20 mouse cellular contexts compared by ENCODE assay signal in the genomic region with DNA sequence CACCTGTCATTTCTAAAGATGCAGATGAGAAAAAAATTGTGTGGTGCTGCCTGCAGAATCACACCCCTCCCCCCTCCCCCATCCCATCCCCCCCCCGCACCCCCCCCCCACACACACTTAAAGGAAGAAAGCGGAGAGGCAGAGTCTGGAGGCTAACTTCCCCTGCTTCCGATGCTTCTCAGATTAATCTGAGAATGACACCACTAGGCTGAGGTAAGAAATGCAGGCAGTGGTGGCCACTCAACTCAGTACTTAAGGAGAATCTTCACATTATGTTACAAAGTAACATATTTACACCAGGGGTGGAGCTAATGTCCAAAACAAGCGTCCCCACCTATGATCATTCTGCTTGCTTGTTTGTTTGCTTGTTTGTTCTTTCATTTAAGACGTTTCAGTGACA.
DNase-seq lines count a peak whose midpoint lies in the region; ATAC-seq and TF ChIP-seq lines count a peak whose summit lies in the region.
"Had no signal": no experiment of that assay in that cellular context is flagged by ENCODE, and none has a peak within 500 bp of the region (broad histone marks: within the 10 kb centered on the region; RNA-seq: fewer than 3 reads in every experiment).

No protein-coding gene starts in this region.

- no peak overlapping the region for H3K27ac ChIP-seq in forebrain, postnatal 0 days (ENCODE audit: low read depth, low read length)
- H3K27ac ChIP-seq in forebrain, embryonic 12.5 days = no peak overlapping the region
- no peak overlapping the region for H3K27ac ChIP-seq in midbrain, embryonic 14.5 days (replicated peaks; ENCODE audit: low read depth, low read length)
- no peak overlapping the region for H3K27ac ChIP-seq in midbrain, embryonic 15.5 days
- H3K27ac ChIP-seq: embryonic facial prominence, embryonic 13.5 days; forebrain, embryonic 10.5 days; liver, embryonic 12.5 days had no signal

- H3K4me1 ChIP-seq in forebrain, postnatal 0 days (ENCODE audit: insufficient read depth) = no peaks in the 10 kb centered on the region
- H3K4me1 ChIP-seq in forebrain, embryonic 12.5 days = peaks cover 14% of the 10 kb centered on the region
- no peaks in the 10 kb centered on the region for H3K4me1 ChIP-seq in midbrain, embryonic 14.5 days (ENCODE audit: control insufficient read depth, insufficient read depth, low read length)
- H3K4me1 ChIP-seq in midbrain, embryonic 15.5 days = no peaks in the 10 kb centered on the region
- H3K4me1 ChIP-seq: liver, embryonic 12.5 days had no signal

- H3K36me3 ChIP-seq in forebrain, postnatal 0 days (ENCODE audit: insufficient read depth) = no peaks in the 10 kb centered on the region
- no peaks in the 10 kb centered on the region for H3K36me3 ChIP-seq in forebrain, embryonic 12.5 days (replicated peaks)
- no peaks in the 10 kb centered on the region for H3K36me3 ChIP-seq in midbrain, embryonic 14.5 days (ENCODE audit: control insufficient read depth, insufficient read depth, low read length)
- no peaks in the 10 kb centered on the region for H3K36me3 ChIP-seq in midbrain, embryonic 15.5 days (replicated peaks)
- H3K36me3 ChIP-seq: embryonic facial prominence, embryonic 13.5 days; forebrain, embryonic 10.5 days; liver, embryonic 12.5 days had no signal

- 38% methylated on average over 5 of the region's 5 CpGs for WGBS in forebrain, postnatal 0 days
- WGBS in forebrain, embryonic 12.5 days = 73% methylated on average over 4 of the region's 5 CpGs
- 38% methylated on average over 5 of the region's 5 CpGs for WGBS in midbrain, embryonic 14.5 days
- WGBS in midbrain, embryonic 15.5 days = 45% methylated on average over 5 of the region's 5 CpGs

- no peak overlapping the region for H3K9ac ChIP-seq in forebrain, postnatal 0 days
- no peak overlapping the region for H3K9ac ChIP-seq in forebrain, embryonic 12.5 days
- no peak overlapping the region for H3K9ac ChIP-seq in midbrain, embryonic 14.5 days (replicated peaks; ENCODE audit: low read length)
- H3K9ac ChIP-seq in midbrain, embryonic 15.5 days = no peak overlapping the region
- H3K9ac ChIP-seq: embryonic facial prominence, embryonic 13.5 days; liver, embryonic 12.5 days had no signal

- peak; percentile 26 for DNase-seq in forebrain, postnatal 0 days
- DNase-seq in midbrain, embryonic 14.5 days = peak; percentile 24
- peak; percentile 29 for DNase-seq in brain, adult 2 months (ENCODE audit: low read depth, low spot score)
- DNase-seq in thymus, postnatal 14 days = peak; percentile 31
- DNase-seq in left cerebral cortex, adult 18-20 months (ENCODE audit: low spot score in 2 of 2) = no peak
- no peak for DNase-seq in c-Kit-positive CD71-positive TER-119-positive erythroid progenitor cells, embryonic 14.5 days (ENCODE audit: low spot score)
- DNase-seq: adrenal gland, postnatal 14 days; cerebellum, postnatal 14 days; heart, adult 18-20 months; kidney, adult 11 months; kidney, postnatal 14 days; left cerebral cortex, postnatal 4 days; lung, postnatal 10 days; right cerebral cortex, postnatal 25 days had no signal

- H3K4me2 ChIP-seq in forebrain, postnatal 0 days (ENCODE audit: low read depth) = no peak overlapping the region
- no peak overlapping the region for H3K4me2 ChIP-seq in forebrain, embryonic 12.5 days
- no peak overlapping the region for H3K4me2 ChIP-seq in midbrain, embryonic 14.5 days (ENCODE audit: low read length)
- H3K4me2 ChIP-seq in midbrain, embryonic 15.5 days = no peak overlapping the region
- H3K4me2 ChIP-seq: embryonic facial prominence, embryonic 13.5 days; liver, embryonic 12.5 days; midbrain, embryonic 11.5 days had no signal

- peak; percentile 53 for TF ChIP-seq CTCF in forebrain, postnatal 0 days (IDR thresholded peaks at IDR 0.05; ENCODE audit: low read depth)

- no peak overlapping the region for H3K4me3 ChIP-seq in forebrain, postnatal 0 days (ENCODE audit: low read depth, low read length)
- no peak overlapping the region for H3K4me3 ChIP-seq in forebrain, embryonic 12.5 days (replicated peaks)
- no peak overlapping the region for H3K4me3 ChIP-seq in midbrain, embryonic 14.5 days (replicated peaks; ENCODE audit: low read depth, low read length)
- no peak overlapping the region for H3K4me3 ChIP-seq in midbrain, embryonic 15.5 days
- H3K4me3 ChIP-seq: embryonic facial prominence, embryonic 13.5 days; forebrain, embryonic 10.5 days; liver, embryonic 12.5 days had no signal

- no peak for ATAC-seq in forebrain, postnatal 0 days
- no peak for ATAC-seq in forebrain, embryonic 12.5 days (ENCODE audit: low FRiP score)
- ATAC-seq in midbrain, embryonic 14.5 days (ENCODE audit: low FRiP score, low TSS enrichment) = no peak
- ATAC-seq in midbrain, embryonic 15.5 days (replicated peaks) = no peak
- ATAC-seq: liver, embryonic 12.5 days had no signal

- H3K27me3 ChIP-seq in forebrain, postnatal 0 days (ENCODE audit: insufficient read depth, low read length) = no peaks in the 10 kb centered on the region
- H3K27me3 ChIP-seq in forebrain, embryonic 12.5 days = peaks cover 24% of the 10 kb centered on the region
- H3K27me3 ChIP-seq in midbrain, embryonic 14.5 days (ENCODE audit: control insufficient read depth, insufficient read depth, low read length) = no peaks in the 10 kb centered on the region
- H3K27me3 ChIP-seq in midbrain, embryonic 15.5 days (replicated peaks) = no peaks in the 10 kb centered on the region

- H3K9me3 ChIP-seq in forebrain, postnatal 0 days (ENCODE audit: low read length) = no peaks in the 10 kb centered on the region
- H3K9me3 ChIP-seq in forebrain, embryonic 12.5 days = no peaks in the 10 kb centered on the region
- no peaks in the 10 kb centered on the region for H3K9me3 ChIP-seq in midbrain, embryonic 14.5 days (ENCODE audit: control insufficient read depth, low read length)
- H3K9me3 ChIP-seq in midbrain, embryonic 15.5 days = no peaks in the 10 kb centered on the region
- H3K9me3 ChIP-seq: embryonic facial prominence, embryonic 13.5 days; forebrain, embryonic 10.5 days; liver, embryonic 12.5 days had no signal

Comparison
In these comparisons a context has a peak if more than half of its experiments do, and no peak if none do; other contexts are left out.
1. DNase-seq: peak in forebrain, postnatal 0 days (single experiment), midbrain, embryonic 14.5 days (single experiment), brain, adult 2 months (single experiment) and thymus, postnatal 14 days (single experiment); none in left cerebral cortex, adult 18-20 months (0 of 2) and c-Kit-positive CD71-positive TER-119-positive erythroid progenitor cells, embryonic 14.5 days (single experiment).